Mouse (Mus musculus) lung, adult 2 months (tissue): ENCODE data around the gene Zcchc9. TPM values are rescaled to one million over a fixed set of nuclear protein-coding genes. Genes with fewer than 3 reads are reported as not detected.
A peak's percentile ranks its signal among the peaks of the same experiment; 100 is the strongest.

Experiments
- DNase-seq: peaks from one replicate; pipeline ENCODE4 v3.0.0; 2022
- H3K4me1 ChIP-seq: fragments of 200-500 bp; 2 replicates; pipeline ENCODE4 v1.6.1; 2011; ENCODE audit warnings: low read length; ENCODE audit not compliant: control insufficient read depth, insufficient read depth
- H3K4me3 ChIP-seq: fragments of 200-500 bp; replicated peaks from 2 replicates; pipeline ENCODE3; 2011; ENCODE audit warnings: low read depth, mild to moderate bottlenecking, control low read depth, low read length; ENCODE audit errors: extremely low read depth
- CTCF ChIP-seq: fragments of 200-500 bp; IDR thresholded peaks from 2 replicates; pipeline ENCODE4 v1.5.1; 2011; ENCODE audit warnings: mild to moderate bottlenecking, low read length, control low read depth; ENCODE audit not compliant: insufficient read depth
- POLR2A ChIP-seq: fragments of 200-500 bp; IDR thresholded peaks from 2 replicates; pipeline ENCODE4 v1.6.1; 2011; ENCODE audit warnings: low read depth, mild to moderate bottlenecking, control low read depth, low read length, borderline replicate concordance; ENCODE audit errors: extremely low read depth
- WGBS: fragments of 180-500 bp; shearing (Covaris S2); methylation state at CpG from one replicate; pipeline ENCODE4 v1.1.7; 2018; 5-methylcytosine and 5-hydroxymethylcytosine counted together
- polyA plus RNA-seq: library from polyadenylated mRNA; depleted of rRNA; stranded (reverse); fragments of >200 nt; gene quantifications from 2 replicates; pipeline ENCODE4 v1.2.3, GENCODE M21; 2012; rRNA removed

The Zcchc9 gene
- 5.9 and 11.3 TPM in 2 replicates for polyA plus RNA-seq

DNA sequence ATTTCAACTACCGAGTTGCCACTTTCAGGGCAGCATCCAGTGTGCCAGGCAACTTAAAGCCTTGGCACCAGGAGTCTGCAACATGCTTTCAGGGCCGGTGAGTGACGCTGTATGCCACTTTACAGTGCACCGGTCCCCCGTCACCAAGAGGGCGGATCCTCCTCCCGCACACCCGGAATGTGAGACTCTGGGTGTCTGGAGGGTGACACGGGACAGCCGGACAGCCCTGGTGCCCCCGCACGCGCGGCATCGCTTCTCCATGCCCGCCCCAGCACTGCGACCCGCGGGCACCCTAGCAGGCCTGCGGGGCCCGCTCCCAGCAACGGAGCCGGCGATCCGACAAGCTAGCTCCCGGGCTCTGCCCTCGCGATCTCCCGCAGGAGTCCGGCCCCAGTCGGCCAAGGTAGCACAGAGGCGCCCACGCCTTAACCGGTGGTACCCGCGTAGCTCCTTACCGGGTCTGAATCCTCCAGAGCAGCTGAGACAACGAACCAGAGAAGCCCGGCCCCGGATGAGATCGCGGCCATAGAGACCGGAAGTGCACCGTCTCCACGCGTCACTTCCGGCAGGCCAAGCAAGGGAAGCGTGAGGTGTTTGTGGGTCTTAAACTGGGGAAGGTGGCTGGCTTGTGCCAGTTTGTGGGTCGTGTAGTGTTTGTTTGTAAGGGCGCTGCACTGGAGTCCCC, at the start of gene Zcchc9:
TSS of gene Zcchc9 (minus strand) at position 551 of the 685 bp plus-strand sequence.
- TF ChIP-seq CTCF, result 0 out of 2 replicates have a peak, but pooled peaks have one; percentile 9
- peak; percentile 87; the same call in 1 of the 2 replicates for TF ChIP-seq POLR2A

DNA sequence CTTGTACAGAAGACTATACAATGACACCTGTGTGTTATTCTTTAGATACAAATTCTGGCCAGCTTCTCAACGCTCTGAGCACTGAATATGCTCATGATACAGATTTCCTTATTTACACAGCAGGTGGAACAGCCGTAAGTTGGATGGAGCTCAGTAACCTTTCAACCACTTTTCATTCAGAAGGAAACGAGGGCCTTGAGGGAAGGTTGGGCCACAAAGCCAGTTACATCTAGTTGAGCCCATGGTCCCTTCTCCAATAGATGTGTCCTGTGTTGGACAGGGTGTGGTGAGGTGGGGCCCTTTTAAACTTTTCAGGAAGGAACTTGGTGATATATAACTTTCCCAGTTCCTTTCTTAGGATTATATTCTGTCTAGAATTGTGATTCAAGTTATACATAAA, 46.9 kb upstream of the Zcchc9 start:
- H3K4me1 ChIP-seq, result no peaks in the 10 kb centered on the region
- DNase-seq, result no peak
- no peak overlapping the region for H3K4me3 ChIP-seq
- WGBS, result 63% methylated on average over 3 of the region's 3 CpGs
- TF ChIP-seq CTCF, result no peak
- TF ChIP-seq POLR2A, result no peak

More for the DNA sequence above, at the start of gene Zcchc9:
- H3K4me3 ChIP-seq, result peak within 1 kb of the TSS; percentile 97
- H3K4me1 ChIP-seq, result peaks cover 4% of the 10 kb centered on the region; the same call in 1 of the 2 replicates
- WGBS, result under 1% methylated on average over 49 of the region's 50 CpGs
- DNase-seq, result peak; percentile 88

DNA sequence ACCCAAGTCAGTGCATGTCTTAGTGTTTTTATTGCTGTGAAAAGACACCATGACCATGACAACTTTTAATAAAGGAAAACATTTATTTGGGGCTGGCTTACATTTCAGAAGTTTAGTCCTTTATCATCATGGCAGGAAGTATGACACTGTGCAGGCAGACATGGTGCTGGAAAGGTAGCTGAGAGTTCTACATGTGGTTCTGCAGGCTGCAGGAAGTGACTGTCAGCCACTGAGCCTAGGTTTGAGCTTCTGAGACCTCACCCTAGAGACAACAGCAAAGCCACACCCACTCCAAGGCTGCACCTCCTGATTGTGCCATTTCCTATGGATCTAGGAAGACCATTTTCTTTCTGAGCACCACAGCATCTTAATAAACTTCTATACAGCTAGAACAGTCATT, 20.4 kb upstream of the Zcchc9 start:
- TF ChIP-seq CTCF, result no peak
- no peak for TF ChIP-seq POLR2A
- Histone ChIP-seq H3K4me1 (no peaks in the 10 kb centered on the region), H3K4me3 (no peak overlapping the region)
- no peak for DNase-seq

DNA sequence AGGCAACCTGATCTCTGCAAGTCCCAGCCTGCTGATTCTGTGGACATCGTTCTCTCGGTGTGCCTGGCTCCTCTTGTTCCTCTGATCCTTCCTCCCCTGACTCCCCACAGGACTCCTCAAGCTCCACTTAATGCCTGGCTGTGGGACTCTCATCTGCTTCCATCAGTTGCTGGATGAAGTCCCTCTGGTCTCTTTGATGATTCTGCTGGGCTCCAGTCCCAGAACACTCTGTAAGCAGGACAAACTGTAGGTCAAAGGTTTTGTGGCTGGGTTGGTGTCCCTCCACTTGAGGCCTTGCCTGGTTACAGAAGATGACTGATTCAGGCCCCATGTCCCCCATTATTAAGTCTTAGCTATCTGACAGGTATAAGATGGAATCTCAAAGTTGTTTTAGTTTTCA, 18.6 kb upstream of the Zcchc9 start:
- no peak for TF ChIP-seq CTCF
- TF ChIP-seq POLR2A, result no peak
- H3K4me1 ChIP-seq, result no peaks in the 10 kb centered on the region
- no peak for DNase-seq
- 76% methylated on average over 2 of the region's 2 CpGs for WGBS
- H3K4me3 ChIP-seq, result no peak overlapping the region

DNA sequence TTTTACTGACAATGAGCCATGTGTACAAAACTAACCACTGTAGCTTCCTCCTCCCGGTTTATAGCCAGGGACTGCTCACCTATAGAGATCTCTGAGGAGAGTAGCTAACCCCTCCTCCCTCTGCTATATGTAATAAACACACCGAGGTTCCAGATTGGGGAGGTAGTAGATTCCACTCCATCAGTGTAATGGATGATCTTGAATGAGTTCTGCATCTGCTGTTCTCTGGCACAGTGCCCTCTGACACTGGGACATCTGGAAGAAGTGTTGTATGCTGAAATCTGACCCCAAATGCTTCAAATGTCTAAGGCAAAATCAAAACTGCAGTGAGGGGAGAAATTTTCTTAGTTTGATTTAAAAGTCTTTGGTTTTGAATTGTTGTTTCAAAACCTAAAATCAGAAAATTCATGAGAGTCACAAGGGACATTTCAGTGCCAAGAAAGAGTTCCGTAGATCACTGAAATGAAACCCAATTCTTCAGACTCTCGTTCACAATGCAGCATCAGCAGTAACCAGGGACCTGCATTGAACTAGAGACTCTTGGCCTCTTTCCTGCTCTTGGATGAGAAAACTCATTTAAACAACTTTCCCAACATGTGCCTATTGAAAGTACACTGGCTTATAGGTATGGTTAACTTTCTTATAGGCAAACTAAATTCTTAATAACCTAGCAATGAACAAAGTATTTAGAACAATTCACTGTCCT, 17.5 kb upstream of the Zcchc9 start:
- TF ChIP-seq CTCF (no peak), POLR2A (no peak)
- 52% methylated on average over 4 of the region's 4 CpGs for WGBS
- Histone ChIP-seq H3K4me1 (no peaks in the 10 kb centered on the region), H3K4me3 (no peak overlapping the region)
- DNase-seq, result no peak

DNA sequence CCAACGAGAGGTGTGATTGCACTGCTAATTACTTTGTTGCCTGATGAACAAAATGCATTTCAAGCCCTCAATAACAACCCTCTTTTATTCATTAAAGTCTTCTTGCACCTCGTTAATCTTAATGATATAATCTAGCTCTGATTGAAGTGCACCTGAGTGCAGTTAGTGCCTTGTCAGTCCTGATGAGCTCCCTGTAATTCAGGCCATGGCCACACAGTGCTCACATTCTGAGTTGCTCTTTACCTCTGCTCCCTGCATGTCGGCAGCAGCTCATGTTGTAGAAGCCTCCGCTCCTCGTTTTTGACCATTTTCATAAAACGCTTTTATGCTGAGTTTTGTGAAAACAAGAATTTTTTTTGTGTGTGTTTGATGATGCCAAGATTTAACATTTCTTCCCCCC, 16.2 kb upstream of the Zcchc9 start:
- DNase-seq, result no peak
- 75% methylated on average over 6 of the region's 6 CpGs for WGBS
- no peak overlapping the region for H3K4me3 ChIP-seq

DNA sequence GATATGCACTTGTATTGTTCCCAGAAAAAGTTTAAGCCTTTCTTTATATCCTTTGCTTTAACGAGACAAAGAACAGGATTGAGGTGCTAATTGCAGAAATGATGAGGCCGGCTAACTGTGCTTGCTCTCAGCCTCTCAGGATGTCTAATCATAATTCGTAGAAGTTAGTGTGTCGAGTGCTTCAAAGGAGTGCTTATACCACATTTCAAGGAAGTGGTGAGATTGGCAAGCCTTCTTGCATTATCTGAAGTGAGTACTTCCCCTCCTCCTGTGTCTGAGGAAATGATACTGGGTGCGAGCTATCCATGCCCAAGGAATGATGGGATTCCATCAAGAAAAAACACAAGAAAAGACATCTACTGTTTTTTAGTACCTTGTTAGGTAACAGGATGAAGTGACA, 7.2 kb upstream of the Zcchc9 start:
- Histone ChIP-seq H3K4me1 (no peaks in the 10 kb centered on the region), H3K4me3 (no peak overlapping the region)
- WGBS, result 82% methylated on average over 5 of the region's 5 CpGs
- DNase-seq, result no peak
- TF ChIP-seq POLR2A (no peak), CTCF (no peak)

More for the DNA sequence above, 16.2 kb upstream of the Zcchc9 start:
- TF ChIP-seq POLR2A, result no peak
- TF ChIP-seq CTCF, result no peak
- H3K4me1 ChIP-seq, result no peaks in the 10 kb centered on the region

DNA sequence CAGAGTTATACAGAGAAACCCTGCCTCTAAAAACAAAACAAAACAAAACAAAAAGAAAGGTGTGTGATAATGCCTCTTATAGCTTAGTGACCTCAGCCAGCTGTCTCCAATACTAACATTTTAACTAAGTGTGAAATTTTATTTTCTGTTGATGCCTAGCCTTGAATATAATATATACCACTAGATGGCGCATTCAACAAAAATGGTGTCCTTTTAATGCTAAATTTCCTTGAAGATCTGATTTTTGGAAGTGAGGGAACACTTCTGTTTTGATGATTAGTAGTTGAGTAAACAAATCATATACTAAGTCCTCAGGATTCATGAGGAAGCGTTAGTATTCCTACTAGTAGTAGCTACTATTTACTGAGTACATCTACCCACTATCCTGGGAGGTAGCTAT, 2.0 kb upstream of the Zcchc9 start:
- 37% methylated on average over 2 of the region's 2 CpGs for WGBS
- H3K4me1 ChIP-seq, result peaks cover 4% of the 10 kb centered on the region; the same call in 1 of the 2 replicates
- no peak overlapping the region for H3K4me3 ChIP-seq
- TF ChIP-seq CTCF, result no peak
- TF ChIP-seq POLR2A, result no peak
- DNase-seq, result no peak

DNA sequence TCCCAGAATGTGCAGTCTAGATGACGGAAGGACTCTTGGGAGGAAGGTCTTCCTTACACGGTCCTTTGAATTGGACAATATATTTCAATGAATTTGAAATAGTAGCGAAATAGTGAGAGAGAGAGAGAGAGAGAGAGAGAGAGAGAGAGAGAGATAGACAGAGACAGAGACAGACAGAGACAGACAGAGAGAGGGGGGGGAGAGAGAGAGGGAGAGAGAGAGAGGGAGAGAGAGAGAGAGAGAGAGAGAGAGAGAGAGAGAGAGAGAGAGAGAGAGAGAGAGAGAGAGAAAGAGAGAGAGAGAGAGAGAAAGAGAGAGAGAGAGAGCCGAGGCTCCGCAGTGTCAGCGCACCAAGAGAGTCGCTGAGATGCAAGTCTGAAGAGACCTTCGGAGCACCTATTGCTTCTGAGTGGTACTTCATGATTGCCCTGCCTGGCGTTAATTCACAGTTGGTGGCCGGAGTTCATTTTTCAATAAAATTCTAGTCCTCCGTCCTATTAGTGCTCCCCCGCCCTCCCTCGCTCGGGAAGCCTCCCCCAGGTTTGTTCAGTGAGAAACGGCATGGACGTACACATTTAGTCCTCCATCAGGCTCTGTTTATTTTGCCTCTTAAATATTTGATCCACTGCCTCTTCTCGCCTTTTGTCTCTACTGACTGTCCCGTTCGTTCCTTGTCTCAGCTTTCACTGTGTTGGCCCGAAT, 520 bp upstream of the Zcchc9 start:
- WGBS, result 19% methylated on average over 20 of the region's 20 CpGs
- peak; percentile 9 for DNase-seq
- Histone ChIP-seq H3K4me1 (peaks cover 4% of the 10 kb centered on the region; the same call in 1 of the 2 replicates), H3K4me3 (peak overlapping the region; percentile 97)
- no peak for TF ChIP-seq POLR2A
- TF ChIP-seq CTCF, result no peak

DNA sequence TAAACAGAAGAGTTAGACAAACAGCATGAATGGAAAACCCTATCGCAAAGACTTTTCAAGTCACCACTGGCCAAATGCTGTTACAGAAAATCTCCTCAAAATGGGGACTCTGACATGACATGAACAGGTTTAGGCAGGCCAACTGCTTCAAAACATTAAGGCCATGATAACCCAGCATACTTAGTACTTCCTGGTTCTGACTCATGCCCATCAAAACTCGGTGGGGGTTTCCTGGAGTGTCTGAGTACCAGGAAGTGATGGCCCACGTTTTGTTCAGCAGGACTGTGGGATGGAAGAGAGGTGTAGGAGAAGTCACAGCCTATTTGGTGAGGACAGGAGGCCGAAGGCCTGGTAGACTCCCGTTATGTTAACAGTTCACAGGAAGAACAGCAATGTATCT, 5.8 kb downstream of the Zcchc9 start:
- no peak for DNase-seq
- H3K4me3 ChIP-seq, result no peak overlapping the region
- 54% methylated on average over 5 of the region's 5 CpGs for WGBS
- TF ChIP-seq POLR2A (no peak), CTCF (no peak)
- H3K4me1 ChIP-seq, result no peaks in the 10 kb centered on the region; the same call in 1 of the 2 replicates
